Mouse (Mus musculus) cerebellum, postnatal 10 days (tissue): ENCODE data around the gene Rnf185.
A peak's percentile ranks its signal among the peaks of the same experiment; 100 is the strongest.

Source experiments
- DNase-seq, 2 experiments: peaks; one replicate each; pipeline ENCODE4 v3.0.0; 2021; ENCODE audit warnings: mixed read lengths in 2 of 2

Rnf185 gene

DNA sequence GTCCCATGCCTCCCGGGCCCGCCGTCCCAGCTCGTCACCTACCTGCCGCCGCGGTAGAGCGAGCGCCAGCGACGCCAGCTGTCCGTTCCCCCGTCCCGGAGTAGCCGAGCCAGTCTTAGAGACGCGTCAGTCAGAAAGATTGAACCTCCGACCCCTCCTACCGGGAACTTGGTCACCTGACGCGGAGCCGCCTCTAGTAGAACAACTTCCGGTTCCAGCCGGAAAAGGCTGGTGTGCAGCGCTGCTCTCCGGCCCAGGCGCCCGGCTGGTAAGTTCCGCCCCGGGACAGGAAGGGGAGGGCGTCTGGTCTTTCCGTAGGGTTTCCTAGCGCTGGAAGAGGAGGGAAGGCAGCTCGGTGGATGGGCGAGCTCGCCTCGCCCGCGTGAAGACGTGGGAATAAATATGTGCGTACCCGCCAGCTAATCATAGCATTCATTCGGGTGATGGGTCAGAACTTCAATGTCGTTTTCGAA, at the start of gene Rnf185:
Rnf185 (minus strand) TSS at position 197 of the 473 bp plus-strand sequence.
- peak; percentile 94 to 96 for DNase-seq

DNA sequence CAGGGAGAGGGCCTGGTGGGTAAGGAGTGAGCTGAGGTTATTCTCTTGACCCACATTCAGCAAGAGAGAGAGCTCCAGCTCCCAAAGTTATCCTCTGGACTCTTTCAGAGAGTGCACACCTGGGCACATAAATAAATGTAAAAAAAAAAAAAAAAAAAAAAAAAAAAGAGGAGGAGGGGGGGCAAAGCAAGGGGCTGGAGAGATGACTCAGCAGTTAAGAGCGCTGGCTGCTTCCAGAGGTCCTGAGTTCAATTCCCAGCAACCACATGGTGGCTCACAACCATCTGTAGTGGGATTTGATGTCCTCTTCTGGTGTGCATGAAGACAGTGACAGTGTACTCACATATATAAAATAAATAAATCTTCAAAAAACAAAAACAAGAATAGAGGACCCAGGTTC, 45.1 kb upstream of the Rnf185 start:
- no peak for DNase-seq

DNA sequence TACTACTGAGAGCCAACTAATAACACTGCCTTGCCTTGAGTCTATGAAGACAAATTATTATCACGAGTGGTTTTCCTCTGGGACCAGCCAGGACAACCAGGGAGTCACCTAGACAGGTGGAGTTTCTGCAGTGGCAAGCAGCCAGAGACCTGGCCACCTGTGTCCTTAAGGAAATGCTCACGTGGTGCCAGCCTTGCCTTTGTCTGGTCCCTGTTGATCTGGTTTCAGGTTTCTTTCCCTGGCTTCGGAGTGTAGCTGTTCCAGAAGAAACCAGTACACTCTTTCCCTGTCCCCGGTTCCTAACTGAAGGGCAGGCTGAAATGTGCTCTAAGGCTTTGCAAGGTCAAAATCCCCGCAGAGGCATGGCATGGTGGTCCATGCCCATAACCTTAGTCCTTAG, 44.6 kb upstream of the Rnf185 start:
- DNase-seq = no peak

DNA sequence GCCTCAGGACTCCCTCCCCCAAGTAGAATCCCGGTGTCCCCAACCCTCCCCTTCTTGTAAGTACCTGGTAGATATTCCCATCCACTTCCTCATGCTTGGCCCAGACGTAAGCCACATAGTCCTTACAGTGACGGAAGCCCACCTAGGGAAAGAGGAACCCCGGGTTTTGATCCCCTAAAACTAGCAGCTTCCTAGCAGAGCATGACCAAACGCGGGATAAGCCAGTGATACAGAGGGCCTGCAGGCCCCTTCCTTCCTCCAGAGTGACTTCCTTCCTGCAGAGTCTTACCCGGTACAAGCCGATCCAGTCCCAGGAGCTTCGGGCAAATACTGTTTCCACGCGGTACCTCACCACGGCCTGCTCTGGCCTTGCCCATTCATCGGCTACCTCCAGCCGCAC, 43.3 kb upstream of the Rnf185 start:
- no peak for DNase-seq

DNA sequence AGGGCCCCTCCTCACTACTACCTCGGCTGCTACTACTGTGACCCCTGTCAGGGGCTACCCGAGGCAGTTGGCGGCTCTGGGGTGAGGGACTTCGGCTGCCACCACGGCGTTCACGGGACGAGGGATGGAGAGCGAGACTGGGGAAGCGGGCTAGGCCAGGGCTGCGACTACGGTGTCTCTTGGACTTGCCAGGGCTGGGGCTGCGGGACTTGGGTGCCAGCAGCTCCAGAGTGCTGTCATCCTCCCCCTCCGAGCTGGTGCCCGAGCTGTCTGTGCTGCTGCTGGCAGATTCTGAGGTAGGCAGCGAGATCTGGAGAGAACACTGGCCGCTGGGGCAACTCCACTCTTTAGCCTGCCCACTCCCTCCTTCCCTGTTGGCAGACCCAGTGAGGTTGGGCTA, 42.7 kb upstream of the Rnf185 start:
- DNase-seq = peak in 1 of 2 experiments; percentile 55

DNA sequence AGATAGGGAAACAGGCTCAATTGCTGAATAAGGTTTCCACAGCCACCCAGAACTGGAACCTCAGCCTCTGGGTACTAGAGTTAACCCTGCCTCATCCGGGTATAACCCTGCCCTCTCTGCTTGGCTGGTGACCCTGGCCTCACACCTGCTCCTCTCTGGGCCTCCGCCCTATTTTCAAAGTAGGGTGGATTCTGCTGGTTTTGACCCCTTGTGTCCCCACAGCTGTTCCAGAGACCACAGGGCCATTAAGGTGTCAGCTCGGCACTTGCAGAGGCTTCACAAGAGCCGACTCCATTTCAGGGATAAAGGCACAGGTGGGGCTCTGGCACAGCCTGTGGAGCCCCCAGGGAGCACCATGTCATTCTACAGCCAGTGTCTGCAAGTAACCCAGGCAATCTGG, 40.6 kb upstream of the Rnf185 start:
- no peak for DNase-seq

DNA sequence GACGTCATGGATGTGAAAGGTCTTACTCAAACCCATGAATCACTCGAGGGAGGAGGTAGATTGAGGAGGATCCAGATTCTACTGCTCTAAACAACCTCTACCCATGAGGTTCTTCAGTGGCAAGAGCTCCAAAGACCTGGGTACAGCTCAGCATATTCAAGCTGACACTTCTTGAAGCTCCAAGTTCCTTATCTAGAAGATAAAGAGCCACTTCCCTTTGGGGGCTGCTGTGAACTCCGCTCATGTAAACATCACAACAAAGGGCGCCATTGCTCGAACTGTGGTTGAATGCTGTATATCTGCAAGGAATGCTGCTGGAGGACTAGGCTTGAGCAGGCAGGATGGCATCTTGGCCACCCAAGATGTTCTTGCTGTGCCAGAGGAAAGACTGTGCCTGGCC, 36.9 kb upstream of the Rnf185 start:
- DNase-seq = no peak

DNA sequence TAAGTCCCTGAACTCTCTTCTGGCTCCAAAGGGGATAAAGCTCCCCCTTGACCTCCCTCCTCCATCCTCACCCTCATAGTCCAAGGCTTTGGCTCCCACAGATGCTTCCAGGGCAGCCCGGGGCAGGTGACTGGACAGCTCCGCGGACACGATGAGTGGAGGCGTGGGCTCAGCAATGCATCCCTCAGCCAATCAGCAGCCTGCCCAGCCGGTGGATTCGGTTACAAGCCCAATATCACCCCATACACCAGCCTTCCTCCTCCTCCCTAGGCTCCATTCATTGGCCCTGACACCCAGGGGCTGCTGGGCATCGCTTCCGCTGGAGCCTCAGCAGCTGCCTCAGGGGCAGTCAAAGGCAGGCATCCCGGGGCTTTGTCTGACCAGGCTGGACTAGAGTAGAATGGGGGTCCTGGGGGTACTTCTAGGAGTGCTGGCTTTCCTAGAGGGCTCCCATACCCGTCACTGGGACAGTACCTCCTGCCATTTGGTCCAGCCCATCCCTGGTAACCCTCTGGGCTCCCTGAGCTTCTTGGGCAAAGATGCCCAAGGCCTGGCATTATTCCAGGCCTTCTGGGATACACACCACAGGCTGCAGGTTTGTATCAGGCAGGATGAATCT, 35.9 kb upstream of the Rnf185 start, which contains the start of gene Pla2g3:
Pla2g3 (plus strand) TSS at position 333 of the 619 bp plus-strand sequence.
- DNase-seq = peak in 1 of 2 experiments; percentile 41

DNA sequence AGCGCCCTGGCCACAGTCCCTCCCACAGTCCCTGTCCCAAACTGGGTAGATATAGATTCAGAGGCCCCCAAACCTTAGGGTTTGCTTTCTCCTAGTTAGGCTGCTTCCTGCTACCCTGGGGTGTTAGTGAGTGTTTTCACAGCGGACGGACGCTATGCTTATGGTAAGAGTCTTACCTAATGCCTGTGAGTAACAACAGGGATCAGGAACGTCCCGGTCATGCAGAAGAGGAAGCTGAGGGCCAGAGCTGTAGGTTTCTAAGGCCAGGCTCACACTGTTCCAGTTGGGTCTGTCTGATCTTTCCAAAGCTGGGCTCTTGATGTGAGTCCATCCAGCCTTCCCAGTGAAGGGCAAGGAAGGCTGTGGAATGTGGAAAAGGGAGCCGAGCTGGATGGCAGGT, 34.2 kb upstream of the Rnf185 start:
- no peak for DNase-seq

DNA sequence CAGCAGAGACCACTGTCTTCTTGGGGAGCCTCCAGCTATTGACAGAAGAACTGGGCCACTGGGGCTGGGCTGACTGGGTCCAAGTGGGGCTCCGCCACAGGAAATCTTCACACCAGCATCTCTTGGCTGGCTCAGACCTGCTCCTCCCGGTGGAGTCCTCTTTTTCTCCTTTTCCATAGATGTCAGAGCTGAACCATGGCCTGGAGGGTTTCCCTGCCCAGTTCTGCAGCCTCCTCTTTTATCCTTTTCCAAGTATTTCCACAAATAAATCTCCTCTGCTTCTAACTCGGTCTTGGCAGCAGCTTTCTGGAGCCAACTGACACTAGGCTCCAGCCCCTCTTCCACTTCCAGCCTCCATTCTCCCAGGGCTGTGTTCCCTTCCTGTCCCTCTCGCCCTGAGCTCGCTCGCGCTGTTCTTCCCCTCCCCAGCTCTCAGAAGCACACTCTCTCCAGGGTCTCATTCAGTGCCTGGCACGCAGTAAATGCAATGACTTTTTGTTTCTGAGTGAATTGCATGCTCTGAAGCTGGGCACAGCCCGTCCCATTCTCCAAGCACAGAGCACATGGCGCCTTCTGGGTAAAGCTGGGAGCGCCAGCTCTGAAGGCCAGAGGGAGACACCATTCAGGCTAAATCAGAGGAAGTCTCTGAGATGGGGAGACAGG, 31.9 kb upstream of the Rnf185 start:
- peak in 1 of 2 experiments; percentile 43 for DNase-seq

DNA sequence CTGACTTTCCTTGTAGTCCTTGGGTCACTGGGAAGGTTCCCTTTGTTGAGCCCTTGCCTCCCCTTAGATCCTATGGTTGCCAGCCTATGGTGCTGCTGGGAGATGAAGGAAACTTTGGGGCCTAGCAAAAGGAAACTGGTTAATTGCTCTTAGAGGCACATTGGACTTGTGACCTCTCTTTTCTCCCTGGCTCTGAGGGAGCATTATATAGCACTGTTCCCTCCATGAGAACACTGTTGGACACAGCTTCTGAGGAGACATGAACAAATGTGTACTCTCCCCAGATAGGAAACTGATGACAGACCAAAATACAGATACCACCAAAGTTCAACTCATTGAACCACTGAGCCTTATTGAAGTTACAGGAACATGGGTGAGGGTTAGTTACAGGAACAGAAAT, 23.3 kb upstream of the Rnf185 start:
- no peak for DNase-seq

DNA sequence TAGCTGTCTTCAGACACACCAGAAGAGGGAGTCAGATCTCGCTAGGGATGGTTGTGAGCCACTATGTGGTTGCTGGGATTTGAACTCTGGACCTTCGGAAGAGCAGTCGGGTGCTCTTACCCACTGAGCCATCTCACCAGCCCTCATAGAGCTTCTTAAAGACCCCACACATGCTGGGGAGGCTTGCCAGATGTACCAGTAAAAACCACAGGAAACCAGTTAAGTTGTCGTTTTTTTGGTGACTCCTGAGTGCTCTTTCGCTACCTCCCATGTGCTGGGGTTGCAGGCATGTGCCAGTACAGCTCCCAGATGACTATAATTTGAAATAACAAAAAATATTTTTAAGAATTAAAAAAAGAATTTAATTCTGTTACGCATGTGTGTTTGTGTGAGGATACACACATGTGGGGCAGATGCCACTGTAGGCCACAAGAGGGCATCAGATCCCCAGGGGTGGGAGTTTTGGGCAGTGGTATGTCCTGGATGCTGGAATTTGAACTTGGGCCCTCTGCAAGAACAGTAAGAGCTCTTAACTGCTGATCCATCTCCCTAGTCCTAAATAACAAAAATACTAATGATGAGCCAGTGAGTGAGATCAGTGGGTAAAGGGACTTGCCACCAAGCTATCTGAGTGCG, 22.4 kb upstream of the Rnf185 start:
- DNase-seq = peak; percentile 58 to 61

DNA sequence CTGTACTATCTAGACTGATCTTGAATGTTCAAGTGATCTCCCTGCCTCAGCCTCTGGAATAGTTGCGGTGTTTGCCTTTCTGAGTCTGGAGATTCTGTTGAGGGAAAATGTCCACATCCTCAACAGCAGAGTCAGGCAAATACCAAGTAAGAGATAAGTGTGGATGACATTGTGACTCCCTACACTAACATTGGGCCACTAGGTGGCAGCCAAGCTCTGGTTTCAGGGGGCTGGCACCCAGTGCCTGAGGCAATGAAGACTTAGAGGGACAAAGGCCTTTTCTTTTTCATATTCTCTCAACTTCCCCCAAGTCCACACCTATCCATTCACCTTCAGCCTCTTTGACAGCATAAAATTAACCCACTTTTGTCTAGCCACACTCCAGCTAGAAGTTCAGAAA, 20.3 kb upstream of the Rnf185 start:
- DNase-seq = peak; percentile 96 to 98

DNA sequence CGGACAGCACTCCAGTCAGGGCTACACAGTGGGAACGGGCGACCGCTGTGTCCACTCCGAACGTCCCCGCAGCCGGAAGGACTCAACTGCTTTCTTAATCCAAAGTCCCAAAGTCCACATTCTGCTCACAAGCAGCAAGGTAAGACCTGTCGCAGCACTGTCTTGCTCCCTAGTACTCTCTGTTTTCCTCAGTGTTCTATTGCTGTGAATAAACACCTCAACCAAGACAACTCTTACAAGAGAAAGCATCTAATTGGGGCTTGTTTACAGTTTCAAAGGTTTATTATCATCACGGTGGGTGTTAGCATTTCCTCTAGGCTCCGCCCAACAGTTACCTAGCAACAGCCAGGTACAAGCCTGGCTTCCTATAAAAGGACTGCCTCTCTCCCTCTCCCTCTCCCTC, 19.3 kb upstream of the Rnf185 start:
- DNase-seq = no peak

DNA sequence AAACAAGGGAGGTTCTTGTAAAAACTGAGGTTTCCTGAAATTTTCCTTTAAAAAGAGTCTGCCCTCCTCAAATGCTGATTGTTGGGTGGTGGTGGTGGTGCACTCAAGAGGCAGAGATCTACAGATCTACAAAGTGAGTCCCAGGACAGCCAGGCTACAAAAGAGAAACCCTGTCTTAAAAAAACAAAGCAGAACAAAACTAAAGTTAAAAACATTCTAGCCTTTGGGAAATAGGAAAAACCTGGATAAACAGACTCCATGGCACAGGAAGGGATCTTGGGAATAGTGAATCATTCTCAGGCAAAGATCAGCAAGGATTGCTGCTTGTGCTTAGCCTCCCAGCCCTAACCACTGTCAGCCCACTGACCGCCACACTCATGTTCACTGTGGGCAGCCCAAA, 10.7 kb upstream of the Rnf185 start:
- no peak for DNase-seq

DNA sequence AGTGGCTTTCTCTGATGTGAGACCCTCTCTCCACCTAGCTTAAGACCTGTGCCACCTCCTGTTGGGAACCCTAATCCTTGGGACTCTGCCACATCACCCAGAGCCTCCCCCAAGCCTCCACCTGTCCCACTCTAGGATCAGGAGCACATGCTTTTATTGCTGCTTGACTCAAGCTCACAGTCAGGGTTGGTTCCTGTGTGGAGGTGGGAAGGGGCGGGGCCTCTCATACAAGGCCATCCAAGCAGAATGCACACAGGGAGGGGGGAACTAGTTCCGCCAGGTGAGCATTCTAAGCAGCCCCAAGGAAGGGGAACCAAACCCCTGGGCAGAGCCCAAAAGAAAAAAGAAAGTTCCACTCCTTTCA, 6.9 kb upstream of the Rnf185 start:
- no peak for DNase-seq

DNA sequence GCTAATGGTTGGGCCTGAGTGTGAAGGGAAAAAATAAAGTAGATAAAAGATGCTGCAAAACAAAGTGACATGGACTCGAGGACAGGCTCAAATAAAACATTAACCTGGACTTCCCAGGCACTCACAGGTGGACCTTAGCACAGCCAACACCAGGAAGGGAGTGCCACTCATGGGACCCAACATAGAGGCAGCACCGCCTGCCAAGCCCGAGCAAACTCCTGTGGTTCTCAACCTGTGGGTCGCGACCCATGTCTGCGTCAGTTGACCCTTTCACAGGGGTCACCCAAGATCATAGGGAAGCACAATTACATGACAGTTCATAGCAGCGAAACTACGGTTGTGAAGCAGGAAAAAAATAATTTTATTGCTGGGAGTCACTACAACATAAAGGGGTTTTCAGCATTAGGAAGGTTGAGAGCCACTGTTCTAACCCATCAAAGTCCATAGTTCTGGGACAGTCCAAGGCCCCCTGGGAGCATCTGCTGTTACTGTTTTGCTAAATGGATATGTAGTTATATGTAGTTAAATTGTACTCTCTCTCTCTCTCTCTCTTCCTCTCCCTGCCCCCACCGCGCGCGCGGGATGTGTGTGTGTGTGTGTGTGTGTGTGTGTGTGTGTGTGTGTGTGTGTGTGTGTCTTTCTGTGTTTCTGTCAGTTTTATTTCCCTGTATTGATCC, 6.4 kb upstream of the Rnf185 start:
- no peak for DNase-seq

DNA sequence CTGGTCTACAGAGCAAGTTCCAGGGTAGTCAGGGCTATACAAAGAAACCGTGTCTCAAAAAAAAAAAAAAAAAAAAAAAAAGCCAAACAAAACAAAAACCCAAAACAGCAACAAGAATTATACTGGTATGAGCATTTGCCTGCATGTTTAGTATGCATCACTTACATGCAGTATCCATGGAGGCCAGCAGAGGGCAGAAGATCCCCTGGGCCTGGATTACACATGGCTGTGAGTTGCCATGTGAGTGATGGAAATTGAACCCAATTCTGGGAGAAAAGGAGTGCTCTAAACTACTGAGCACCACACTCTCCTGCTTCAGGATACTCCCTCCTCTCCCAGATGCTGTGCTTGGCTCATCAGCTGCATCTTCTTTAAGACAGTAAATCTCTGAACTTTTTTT, 4.2 kb upstream of the Rnf185 start:
- DNase-seq = peak; percentile 86 to 90

DNA sequence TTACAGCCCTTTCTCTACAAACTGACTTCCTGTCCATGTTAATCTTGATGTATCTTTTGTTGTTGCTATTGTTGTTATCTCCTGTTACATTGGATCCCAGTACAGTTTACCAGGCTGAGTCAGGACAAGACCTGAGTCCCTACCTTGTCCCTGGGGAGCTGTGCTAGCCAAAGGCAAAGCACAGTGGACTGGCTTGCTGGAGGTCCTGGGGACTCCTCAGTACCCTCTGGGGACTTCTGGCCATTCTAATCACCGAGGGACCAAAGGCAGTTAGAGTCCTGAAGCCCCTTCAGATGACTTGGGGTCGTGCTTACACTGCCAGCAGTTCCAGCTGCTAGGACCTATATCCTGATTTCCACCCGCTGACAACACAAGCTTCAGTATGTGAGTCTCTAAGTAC, 2.3 kb upstream of the Rnf185 start:
- no peak for DNase-seq

DNA sequence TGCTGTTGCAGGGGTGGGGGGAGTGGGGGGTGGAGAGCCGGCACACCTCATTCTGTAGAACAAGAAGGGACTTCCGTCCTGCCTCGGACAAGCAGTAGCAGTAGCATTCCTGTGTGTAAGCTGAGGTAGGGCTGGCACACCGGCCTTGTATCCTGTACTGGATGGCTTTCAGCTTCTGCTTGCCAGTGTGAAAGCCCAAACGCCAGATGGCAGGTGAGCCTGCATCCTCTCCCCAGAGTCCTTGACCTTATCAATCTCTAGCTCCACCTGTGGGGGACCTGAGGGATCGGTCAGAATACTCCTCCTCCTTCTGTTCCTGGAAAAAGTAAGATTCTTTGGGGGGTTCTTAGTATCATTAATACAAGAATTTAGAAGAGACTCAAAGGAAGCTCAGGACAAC, 1.3 kb upstream of the Rnf185 start:
- DNase-seq = peak; percentile 78 to 80

DNA sequence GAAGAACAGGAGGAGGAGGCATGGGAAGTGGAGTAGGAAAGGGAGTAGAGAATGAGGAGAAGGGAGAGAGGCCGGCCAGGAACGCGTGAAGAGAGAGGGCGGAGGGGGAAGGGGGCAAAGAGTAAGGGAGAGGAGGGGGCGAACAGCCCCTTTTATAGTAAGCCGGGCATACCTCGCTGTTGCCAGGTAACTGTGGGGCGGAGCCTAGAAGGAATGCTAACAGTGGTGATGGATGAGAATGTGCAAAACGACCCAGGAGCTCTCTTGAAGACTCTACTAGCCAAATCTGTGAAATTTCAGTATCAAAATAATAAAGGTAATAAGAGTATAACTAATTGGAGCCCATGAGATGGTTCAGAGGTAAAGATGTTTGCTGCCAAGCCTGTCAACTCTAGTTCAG, 606 bp upstream of the Rnf185 start:
- DNase-seq = peak; percentile 60 to 62

DNA sequence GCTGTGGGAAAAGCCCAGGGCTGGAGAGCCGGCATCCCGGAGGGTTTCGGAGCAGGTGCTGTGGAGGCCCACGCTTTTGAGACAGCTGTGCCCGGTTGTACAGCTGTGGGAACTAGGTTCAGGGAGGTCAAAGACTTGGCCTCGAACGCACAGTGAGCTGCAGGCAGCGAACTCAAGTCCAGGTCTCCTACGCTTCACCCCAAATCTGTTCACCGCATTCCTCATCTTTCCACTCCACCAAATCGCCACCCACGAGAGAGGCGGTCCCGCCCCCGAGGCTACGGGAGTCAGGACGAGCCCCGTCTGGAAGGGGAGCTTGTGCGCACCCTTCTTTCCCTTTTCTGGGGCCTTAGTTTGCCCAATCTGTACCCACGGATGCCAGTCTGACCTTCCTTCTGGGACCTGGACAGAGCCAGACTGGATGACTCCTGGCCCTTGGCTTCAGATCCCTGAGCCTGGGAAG, 431 bp downstream of the Rnf185 start:
- DNase-seq = no peak

DNA sequence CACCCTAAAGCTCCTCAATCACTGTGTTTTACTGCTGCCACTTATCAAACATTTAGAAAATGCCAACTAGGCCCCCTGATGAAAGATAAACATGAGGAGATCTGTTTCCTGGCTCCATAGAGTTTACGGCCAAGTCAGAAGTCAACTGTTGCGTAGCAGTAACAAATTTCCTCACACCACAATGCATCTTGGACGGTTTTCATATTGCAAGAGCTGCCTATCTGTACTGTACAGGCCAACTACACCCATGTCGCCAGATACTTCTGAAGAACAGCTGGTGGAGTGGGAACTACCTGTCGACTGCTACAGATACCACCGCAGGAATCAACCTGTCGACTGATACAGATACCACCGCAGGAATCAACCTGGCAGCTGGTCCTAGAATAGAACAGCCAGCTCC, 7.3 kb downstream of the Rnf185 start:
- DNase-seq = no peak

DNA sequence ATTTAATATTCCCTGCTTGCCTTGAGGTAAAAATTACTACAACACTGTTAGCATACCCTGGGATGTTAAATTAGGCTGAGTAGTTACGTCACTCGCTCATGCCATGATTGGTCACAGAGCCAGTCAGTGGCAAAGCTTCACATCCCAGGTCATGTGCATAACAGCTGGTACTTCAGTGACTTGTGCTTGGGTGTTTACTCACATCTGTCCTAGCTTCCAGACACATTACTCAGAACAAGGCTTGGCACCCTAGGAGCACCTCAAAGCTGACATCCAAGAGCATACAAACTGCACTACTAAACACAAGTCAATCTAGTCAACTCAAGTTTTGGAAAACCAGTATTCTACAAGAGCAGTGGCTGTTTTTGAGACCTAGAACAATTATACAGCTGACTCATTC, 9.1 kb downstream of the Rnf185 start:
- DNase-seq = no peak
